Mouse (Mus musculus) frontal cortex, adult 2 months (tissue): ENCODE measurements around the gene Ptprm. TPM values are rescaled to one million over a fixed set of nuclear protein-coding genes. Genes with fewer than 3 reads are reported as not detected.

ENCODE experiments used
- DNase-seq, 2 experiments: peaks; one replicate each; pipeline ENCODE4 v3.0.0; 2022; ENCODE audit warnings: low spot score in 1 of 2; ENCODE audit errors: extremely low spot score in 1 of 2
- polyA plus RNA-seq: library from polyadenylated mRNA; depleted of rRNA; stranded (reverse); fragments of >200 nt; gene quantifications from 2 replicates; pipeline ENCODE4 v1.2.3, GENCODE M21; 2012

Ptprm gene
- polyA plus RNA-seq, 1 experiment: 34.7 TPM

DNA sequence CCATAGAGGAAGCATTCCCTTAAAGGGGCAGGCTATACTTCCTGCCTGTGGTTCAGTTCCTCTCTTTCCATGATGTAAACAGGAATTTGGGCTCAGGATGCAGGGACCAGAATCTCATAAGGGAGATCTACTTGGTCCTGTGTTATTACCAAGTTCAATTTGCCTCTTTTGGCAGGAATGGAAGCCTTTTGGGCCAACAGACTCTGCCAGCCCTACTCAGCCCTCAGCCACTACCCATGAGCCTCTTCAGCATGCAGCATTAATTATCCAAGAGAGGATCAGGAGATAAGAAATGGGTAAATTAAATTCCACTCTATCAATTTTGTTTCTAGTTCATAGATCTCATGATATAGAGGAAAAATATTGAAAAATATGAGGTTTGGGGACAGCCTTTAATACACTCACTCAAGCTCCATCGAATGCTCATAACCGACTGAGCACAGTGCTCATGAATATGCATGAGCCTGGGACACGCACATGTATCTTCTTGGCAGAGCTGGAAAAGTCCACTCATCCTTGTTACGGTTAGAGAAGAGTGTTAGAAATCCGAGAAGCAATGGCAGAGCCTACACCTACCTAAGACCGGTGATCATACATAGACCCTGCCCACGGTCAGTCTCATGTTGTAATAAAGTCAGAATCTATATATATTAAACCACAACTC is 197.0 kb downstream of the Ptprm start:
- no peak for DNase-seq

DNA sequence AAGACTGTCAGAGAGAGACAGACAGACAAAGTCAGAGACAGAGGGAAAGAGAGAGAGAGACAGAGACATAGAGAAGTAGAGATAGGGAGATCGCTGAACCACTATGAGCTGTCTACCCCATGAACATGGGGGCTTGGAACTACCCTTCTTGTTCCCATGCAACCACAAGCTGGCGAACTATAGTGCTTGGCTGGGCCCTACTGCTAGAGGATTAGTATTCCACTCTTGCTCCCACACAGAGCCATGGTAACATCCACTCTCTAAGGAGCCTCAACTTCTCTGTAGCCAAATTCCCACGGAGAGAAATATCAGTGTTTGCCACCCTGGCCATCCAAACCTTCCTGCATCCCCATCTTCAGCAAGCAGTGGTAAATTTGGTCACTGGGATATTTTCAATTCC is 202.0 kb downstream of the Ptprm start:
- no peak for DNase-seq

DNA sequence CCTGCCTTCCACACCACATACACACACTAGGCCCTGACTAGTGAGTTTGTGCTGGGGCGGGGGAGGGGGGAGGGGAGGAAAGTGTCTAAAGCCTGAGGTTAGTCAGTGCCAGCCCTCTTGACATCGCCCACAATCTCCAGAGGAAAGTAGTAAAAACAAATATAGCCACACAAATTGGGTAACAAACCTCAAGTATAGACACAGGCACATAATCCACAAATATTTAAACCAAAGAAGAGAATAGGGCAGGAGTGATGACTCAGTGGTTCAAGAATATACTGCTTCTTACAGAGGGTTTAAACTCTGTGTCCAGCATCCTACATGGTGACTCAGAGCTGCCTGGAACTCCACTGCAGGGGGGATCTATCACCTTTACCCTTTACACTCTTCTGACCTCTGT is 203.8 kb downstream of the Ptprm start:
- DNase-seq: no peak

DNA sequence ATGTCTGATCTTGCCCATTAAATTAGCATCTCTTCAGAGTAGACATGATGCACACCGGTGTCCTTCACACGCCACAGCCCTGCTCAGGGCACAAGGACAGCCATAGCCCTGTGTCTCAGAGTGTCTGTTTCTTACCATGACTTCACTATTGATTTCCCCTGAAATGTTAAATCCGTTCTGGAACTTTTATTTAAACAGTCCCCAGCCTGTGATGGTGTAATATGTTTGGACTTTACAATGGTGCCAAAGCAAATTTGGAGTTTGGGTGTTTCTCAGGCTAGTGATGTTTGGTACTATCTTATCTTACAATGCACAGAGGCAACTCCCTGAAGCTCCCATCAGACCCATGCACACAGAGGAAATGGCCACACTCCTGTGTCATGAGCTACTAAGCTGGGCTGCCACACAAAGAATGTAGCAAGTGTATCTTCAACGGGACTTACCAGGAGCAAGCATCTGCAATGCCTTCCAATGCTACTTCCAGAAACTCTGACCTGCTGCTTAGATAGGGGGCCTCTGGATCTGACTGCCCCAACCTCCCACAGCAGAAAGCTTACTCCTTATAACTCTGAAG is 212.0 kb downstream of the Ptprm start:
- no peak for DNase-seq

DNA sequence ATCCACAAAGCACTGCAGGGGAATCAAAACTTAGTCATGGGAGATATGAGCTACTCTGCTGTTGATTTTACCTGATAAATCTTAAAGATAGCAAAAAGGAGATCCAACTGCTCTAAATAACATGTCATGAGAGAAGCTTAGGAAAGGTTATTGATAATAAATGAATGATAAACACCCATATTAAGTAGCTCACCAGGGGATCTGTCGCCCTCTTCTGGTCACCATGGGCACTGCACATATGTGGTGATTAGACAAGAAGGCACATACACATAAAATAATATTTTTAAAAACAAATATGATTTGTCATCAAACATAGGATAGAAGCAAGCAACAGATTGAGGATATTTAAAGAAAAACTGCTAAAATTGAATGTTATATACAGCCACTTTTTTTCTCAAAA is 213.8 kb downstream of the Ptprm start:
- DNase-seq: no peak

DNA sequence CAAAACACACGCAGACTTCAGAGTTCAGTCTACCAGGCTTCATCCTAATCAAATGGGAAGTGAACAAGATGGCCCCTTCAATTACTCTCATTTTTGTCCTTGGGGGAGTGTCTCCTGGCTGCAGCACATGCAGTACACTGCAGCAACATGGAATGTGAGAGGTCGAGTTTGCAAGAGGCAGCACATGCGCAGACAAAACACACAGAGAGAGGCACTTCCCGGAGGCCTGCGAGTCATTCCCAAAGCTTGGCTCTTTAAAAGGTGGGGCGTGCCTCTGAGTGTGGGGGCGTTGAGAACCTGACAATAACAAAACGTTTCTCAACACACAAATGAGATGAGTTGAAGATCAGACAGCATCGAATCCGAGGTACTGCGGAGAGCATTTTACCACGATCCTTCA is 215.3 kb downstream of the Ptprm start:
- no peak for DNase-seq

DNA sequence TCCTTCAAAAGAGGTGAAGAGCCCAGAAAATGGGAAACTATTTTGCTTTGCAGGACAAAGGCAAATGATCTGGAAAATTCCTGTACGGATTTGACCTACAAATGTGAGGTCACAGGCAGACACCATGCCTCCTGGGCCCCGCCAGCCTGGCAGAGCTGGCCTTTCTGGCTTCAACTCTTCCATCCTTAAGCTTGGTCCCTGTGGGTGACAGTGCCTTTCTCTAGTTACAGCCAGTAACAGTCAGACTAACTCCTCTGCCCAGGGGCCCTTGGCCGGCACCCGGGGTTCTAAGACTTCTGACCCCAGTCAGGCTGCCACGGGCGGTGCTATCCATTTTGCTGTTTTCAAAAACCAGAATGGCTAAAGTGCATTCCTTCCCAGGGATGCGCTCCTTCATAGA is 217.4 kb downstream of the Ptprm start:
- DNase-seq: no peak

DNA sequence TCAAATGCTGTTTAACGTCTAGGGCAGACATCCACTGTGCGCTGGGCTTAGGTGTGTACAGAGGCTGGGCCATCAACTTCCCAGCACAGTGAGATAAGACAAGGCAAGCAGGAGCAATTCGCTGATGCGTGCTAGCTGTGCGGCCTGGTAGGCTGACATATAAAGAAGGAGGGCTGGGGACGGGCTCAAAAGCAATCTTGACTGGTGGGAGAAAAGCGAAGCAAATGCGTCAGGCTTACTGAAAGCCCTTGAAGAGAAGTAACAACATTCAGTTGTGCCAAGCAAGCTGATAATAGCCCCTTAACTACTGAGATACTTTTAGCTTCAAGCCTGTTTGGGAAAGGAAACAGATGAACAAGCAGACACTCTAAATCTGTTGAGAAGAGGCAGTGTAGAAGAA is 217.8 kb downstream of the Ptprm start:
- peak in 1 of 2 experiments; percentile 39 for DNase-seq

DNA sequence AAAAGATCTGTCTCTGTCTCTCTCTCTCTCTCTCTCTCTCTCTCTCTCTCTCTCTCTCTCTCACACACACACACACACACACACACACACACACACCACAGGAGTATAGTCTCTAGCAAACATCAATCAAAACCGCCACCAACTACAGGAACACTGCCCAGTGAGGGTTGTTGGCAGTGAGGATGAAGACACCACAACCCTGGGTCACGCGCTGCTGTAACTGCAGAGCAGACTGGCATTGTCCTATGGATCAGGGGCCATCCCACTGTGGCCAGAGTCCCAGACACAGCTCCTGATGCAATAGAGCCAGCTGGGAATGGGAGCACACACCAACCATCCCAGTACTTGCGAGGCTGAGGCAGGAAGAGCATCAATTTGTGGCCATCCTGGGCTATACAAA is 220.0 kb downstream of the Ptprm start:
- DNase-seq: no peak

DNA sequence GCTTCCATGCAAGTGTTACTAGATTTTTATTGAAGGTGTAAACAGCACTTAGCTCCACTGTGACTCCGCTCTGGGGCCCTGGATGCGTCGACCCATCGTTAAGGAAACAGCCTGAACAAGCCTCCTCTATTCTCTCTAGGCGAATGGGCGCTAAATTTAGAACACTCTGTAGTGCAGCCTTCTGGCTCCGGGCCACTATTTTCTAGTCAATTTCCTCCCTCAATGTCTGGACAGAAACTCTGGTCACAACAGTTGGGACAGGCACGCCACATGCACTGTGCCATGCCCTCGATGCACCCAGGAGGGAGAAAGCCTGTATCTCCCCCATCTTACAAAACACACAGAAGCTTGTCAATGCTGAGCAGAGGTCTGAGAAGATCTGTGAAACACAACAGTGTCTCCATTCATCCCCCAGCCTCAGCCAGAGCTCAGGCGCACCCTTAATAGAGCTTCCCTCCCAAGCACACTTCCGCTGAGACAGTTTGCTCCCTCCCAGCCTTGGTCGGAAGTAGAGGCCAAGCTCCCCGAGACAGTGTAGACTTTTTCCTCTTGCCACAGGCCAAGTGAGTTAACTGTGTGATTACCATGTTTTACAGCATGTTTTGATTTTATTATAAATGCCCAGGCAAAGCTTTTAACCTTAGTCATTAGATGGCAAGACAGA is 220.7 kb downstream of the Ptprm start:
- DNase-seq: peak in 1 of 2 experiments; percentile 44

DNA sequence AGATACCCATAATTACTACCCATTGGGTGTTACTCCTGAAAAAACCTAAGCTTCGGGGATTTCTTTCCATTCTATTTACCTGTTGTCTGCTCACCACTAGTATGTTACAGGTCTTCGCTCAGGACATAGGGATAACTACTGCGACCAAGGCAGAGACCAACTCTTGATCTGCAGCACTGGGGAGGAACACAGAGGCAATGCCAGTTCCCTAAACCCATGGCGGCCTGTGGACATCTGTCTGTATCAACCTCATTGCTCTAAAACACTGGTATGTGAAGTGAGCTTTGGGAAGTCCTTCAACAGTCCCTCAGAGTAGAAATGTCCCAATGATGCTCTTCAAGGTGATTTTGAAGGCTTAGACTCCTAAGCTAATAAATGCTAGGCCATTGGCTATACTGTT is 221.2 kb downstream of the Ptprm start:
- DNase-seq: no peak

DNA sequence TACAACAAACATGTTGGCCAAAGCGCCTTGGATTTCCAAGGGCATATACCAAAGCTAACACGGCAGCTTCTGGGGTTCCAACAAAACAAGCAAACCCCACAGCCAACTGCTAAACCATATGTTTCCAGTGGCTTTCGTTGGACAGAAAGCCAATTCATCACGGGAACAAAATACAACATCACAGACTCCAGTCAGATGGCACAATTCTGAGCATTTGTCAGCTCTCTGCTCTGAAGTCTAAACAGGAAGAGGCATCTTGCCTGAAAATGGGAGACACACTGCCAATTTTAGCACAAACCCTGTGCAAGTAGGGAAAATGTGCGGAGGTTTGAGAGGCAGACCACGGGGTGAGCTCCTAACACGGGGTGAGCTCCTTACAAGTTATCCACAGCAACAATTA is 226.7 kb downstream of the Ptprm start:
- peak; percentile 29 to 59 for DNase-seq

DNA sequence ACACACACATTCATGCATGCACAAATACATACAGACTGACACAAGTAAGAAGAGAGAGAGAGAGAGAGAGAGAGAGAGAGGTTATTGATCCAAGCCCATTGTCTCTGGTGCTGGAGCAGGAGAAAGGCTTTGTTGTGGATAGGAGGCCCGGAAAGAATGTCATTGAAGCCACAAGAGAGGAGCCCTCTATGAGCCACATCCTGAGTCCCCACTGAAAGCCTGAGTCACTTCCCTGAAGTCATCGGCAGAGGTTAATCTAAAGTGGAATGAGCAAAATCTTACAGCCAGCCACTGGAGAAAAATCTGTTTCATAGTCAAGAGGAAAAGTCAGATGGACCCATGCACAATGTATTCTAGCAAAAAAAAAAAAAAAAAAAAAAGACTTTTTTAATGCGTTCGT is 228.7 kb downstream of the Ptprm start:
- DNase-seq: no peak

DNA sequence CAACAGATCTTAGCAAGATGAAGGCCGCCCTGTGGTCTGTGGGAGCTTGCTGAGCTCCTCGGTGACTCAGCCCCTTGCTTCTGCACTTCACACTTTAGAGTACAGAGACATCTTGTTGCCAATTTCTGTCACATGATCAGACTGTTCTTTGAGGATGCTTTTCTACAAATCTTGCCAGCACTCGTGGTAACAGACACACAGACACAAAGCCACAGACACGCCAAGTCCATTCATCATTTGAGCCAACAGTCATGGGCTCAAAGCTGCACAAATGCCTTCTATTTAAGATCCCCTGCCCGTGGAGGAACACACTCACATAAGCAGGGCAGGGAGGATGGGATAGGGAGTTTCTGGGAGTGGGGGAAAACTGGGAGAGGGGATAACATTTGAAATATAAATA is 230.0 kb downstream of the Ptprm start:
- DNase-seq: peak in 1 of 2 experiments; percentile 32

DNA sequence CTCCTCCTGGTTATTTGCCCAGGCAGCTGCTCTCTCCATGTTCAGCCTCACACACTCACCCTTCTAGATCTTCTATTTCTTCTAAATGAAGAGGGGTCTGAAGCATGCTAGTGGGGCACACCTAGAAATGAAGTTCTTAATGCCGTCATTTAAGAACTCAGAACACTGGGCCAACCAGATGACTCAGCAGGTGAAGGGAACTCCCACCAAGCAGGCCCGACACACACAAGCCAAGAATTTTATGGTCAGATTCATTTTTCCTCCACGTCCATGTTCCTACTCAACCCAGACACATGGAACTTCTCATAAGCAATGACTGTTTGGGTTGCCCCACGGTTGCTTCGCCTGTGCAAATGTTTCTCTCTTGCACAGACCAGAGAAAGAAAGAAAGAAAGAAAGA is 230.5 kb downstream of the Ptprm start:
- no peak for DNase-seq

DNA sequence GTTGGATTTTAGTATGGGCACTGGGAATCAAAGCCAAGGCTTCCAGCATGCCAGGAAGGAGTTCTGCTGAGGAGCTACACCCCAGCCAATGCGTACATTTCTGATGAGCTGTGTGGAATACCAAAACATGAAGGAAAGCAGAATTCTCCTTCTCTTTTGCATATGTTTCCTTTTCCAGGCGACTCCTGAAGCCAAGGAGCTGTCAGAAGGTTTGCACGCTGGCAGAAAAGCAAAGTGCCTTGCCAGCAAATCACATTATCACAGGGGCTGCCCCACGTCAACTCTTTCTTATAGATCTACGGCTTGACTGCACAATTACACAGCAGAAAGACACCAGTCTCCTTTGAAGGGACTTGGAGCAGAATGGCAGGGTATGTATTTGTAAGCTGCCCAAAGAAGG is 233.4 kb downstream of the Ptprm start:
- peak in 1 of 2 experiments; percentile 44 for DNase-seq

DNA sequence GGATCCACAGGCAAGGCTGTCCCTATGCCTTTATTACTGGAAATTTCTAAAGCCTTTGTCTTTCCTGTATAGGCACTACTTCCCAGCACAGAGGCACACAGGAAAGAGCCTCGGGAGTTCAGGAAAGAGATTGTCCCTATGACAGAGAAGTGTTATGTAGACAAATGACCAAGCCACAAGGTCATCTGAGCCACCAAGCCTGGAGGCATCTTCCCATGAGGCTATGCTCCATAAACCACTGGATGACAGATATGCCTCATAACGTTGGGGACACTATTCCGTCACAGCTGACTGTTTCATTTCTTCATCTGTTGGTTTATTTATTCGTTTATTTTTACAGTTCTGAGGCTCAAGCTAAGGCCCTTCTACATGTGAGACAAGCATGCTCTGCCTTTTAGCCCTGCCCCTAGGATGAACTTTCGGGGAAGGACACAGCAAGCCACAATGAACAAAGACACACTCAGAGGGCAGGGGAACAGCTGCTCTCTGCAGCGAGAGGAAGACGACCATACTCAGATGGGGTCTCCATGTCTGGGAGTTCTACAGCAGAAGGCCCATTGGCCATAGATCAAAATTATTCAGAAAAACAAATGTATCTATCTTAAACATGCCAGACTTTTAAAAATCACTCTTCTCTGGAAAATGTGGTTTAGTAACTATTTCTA is 235.4 kb downstream of the Ptprm start:
- DNase-seq: no peak

DNA sequence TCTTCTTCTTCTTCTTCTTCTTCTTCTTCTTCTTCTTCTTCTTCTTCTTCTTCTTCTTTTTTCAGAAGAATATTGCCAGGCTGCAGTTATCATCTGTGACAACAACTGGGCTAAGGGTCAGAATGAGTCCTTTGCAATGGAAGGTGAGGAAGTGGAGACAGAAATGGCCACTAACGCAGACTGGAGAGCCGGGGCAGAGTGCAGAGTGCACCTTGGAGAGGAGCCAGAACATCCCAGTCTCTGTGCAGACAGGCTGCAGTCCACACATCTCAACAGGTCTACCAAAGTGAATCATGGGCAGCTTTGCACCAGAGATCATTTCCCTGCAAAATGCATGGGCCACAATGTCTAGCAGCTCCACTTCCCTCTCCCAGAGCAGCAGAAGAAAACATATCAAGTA is 239.4 kb downstream of the Ptprm start:
- DNase-seq: no peak

DNA sequence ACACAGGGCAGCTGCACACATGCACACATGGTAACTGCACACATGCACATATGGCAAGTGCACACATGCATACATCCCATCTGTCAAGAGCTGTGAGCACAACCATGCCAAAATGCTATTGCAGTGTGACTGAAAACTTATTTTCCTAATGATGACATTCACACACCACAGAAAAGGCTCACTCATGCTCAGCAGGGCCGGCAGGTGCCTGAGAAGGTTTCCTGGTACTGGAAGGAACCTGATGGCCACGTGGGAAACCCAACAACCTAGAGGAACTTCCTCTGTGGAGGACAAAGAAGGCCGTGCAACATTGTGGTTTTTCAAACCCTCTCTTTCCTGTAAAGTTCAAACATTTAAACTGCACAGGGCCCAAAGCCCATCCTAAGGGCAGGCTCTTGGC is 241.6 kb downstream of the Ptprm start:
- no peak for DNase-seq

DNA sequence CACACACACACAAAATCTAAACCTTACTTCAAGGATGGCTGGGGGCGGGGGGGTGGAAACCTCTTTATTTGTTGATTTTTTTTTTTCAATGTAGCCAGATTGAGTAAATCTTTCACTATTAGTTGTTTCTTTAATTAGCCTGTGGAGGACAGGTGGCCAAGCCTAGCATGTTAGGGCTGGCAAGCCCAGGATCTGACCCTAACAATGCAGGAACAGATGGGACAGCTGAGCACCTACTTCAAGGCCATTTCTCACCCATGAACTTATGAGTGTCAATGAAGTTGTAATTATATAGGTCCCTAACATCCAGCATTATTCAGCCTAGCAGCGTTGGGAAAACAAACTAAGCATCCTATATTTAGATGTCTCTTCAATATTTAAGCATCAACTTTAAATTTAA is 248.1 kb downstream of the Ptprm start:
- no peak for DNase-seq

DNA sequence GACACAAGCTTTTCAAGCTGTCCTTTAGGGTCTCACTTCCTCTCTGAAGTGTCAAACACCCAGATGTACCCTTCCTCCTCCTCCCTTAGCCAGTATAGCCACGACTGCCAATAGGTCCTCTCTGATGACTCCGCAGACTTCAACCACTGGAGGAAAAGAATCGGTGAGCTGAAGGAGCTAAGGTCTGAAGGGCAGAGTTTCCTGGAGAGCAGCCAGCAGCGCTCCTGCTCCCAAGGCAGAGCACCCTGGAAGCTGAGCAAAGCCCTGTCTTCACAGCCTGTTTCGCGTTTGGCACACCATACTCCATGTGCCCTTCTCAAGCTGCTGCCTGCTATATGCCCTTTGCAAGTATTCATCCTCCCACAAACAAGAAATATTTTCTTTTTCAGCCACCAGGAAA is 252.2 kb downstream of the Ptprm start:
- no peak for DNase-seq

DNA sequence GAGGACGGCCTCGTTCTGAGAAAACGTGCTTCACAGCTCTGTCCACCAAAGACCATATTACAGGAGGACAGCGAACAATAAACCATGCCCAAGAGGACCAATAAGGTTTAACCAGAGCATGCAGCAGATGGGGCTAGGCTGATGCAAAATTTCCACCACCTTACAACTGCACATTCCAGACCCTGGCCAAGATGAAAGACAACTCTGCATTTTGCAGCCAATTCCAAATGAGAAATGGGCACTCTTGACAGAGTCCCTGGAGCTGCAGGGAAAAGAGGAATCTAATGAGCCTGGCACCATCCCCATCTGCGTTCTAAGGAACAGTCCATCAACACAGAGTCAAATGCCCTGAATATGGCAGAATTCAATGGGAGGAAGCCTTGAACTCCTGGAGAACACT is 263.3 kb downstream of the Ptprm start:
- no peak for DNase-seq
